Mouse (Mus musculus) G1E (cell line): ENCODE results near the gene Hmga1b. TPM values are rescaled to one million over a fixed set of nuclear protein-coding genes. Genes with fewer than 3 reads are reported as not detected.

Experiments used
- ATAC-seq: 2 replicates; pipeline ENCODE4 v1.8.0; 2016; ENCODE audit warnings: mild to moderate bottlenecking; ENCODE audit not compliant: insufficient number of reproducible peaks, poor library complexity, low FRiP score, severe bottlenecking; ENCODE audit errors: extremely low read depth
- DNase-seq: peaks from one replicate; pipeline ENCODE4 v3.0.0; 2012; ENCODE audit warnings: low spot score
- H3K27me3 ChIP-seq: 2 replicates; pipeline ENCODE4 v1.6.1; 2012; ENCODE audit warnings: mild to moderate bottlenecking, low read length, inconsistent platforms; ENCODE audit not compliant: insufficient read depth
- H3K36me3 ChIP-seq: replicated peaks from 2 replicates; pipeline ENCODE3; 2012; ENCODE audit warnings: mild to moderate bottlenecking, inconsistent platforms
- H3K4me1 ChIP-seq: 2 replicates; pipeline ENCODE4 v1.6.1; 2012; ENCODE audit warnings: low read depth, low read length, inconsistent platforms, mixed read lengths; ENCODE audit not compliant: insufficient read depth
- H3K4me3 ChIP-seq: 2 replicates; pipeline ENCODE4 v1.5.1; 2012; ENCODE audit warnings: low read depth, mild to moderate bottlenecking, inconsistent platforms, low read length, moderate library complexity, mixed read lengths
- H3K9me3 ChIP-seq: replicated peaks from 2 replicates; pipeline ENCODE4 v1.6.1; 2012; ENCODE audit warnings: inconsistent platforms
- CTCF ChIP-seq: IDR thresholded peaks from 2 replicates; pipeline ENCODE4 v1.5.1; 2012; ENCODE audit warnings: low read depth, low read length, inconsistent platforms, mixed read lengths
- GATA1 ChIP-seq: IDR thresholded peaks from 2 replicates; pipeline ENCODE4 v1.6.1; 2012; ENCODE audit warnings: borderline replicate concordance, low read length, inconsistent platforms, mixed read lengths
- GATA2 ChIP-seq: IDR thresholded peaks from 2 replicates; pipeline ENCODE4 v1.6.1; 2012; ENCODE audit warnings: low read depth, low read length, inconsistent platforms, borderline replicate concordance
- POLR2AphosphoS5 ChIP-seq: IDR thresholded peaks from 2 replicates; pipeline ENCODE4 v1.6.1; 2012; ENCODE audit warnings: low read depth, low read length, inconsistent platforms; ENCODE audit not compliant: insufficient replicate concordance
- TAL1 ChIP-seq: conservative IDR thresholded peaks from 2 replicates; pipeline ENCODE4 v1.6.1; 2012; ENCODE audit warnings: low read depth, low read length, inconsistent platforms, mixed read lengths
- polyA plus RNA-seq: library from polyadenylated mRNA; stranded (reverse); fragments of >175 nt; gene quantifications from 2 replicates; pipeline ENCODE4 v1.2.3, GENCODE M21; 2012
- total RNA-seq, 2 experiments: library from RNA; stranded (forward) in 1 of 2; stranded (reverse) in 1 of 2; fragments of 200-1000 nt in 1 of 2; fragments of >200 nt in 1 of 2; fragmentation: Nextera tagmentation in 1 of 2; gene quantifications; 2 replicates each; pipeline ENCODE4 v1.2.3; 2014 to 2017

Gene Hmga1b
- total and polyA plus RNA-seq, 3 experiments: 114 to 2,501 (median 568) TPM

- H3K4me3 ChIP-seq: no peak overlapping the region
- no peak for ATAC-seq
- TF ChIP-seq TAL1 (no peak), POLR2AphosphoS5 (no peak), GATA2 (no peak), GATA1 (no peak), CTCF (no peak)
- no peaks in the 10 kb centered on the region for H3K9me3 ChIP-seq
- no peaks in the 10 kb centered on the region for H3K27me3 ChIP-seq
- peaks cover 79% of the 10 kb centered on the region for H3K36me3 ChIP-seq
- H3K4me1 ChIP-seq: peaks cover 71% of the 10 kb centered on the region
- DNase-seq: no peak
Measured at GRCm38 (mm10) chr11:120792652-120793051, 30.1 kb downstream of the Hmga1b start.

GRCm38 (mm10) chr11:120795756-120796613, 33.4 kb downstream of the Hmga1b start, which contains the start of gene Dus1l:
Dus1l (minus strand) TSS chr11:120796403.
- peak; percentile 82 for ATAC-seq
- no peaks in the 10 kb centered on the region for H3K9me3 ChIP-seq
- H3K36me3 ChIP-seq: peaks cover 48% of the 10 kb centered on the region
- 0 out of 2 replicates have a peak, but pooled peaks cover 4% of the 10 kb centered on the region for H3K27me3 ChIP-seq
- H3K4me1 ChIP-seq: peaks cover 64% of the 10 kb centered on the region
- peak; percentile 93 for DNase-seq
- peak within 1 kb of the TSS; percentile 99 for H3K4me3 ChIP-seq
- TF ChIP-seq GATA1: no peak
- TF ChIP-seq CTCF: no peak
- TF ChIP-seq TAL1: no peak
- no peak for TF ChIP-seq POLR2AphosphoS5
- no peak for TF ChIP-seq GATA2

DNA sequence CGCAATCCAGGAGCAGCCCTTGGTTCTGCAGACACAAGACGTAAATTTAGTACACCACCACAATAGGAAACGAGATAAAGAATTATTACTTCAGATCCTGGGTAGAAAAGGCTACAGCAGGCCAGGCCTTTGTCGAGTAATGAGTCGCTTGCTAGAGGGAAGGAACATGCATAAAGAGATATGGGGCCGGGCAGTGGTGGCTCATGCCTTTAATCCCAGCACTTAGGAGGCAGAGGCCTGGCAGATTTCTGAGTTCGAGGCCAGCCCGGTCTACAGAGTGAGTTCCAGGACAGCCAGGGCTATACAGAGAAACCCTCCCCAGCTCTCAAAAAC, 34.0 kb downstream of the Hmga1b start:
- peak overlapping the region; percentile 99 for H3K4me3 ChIP-seq

GRCm38 (mm10) chr11:120798244-120798643, 35.6 kb downstream of the Hmga1b start:
- no peaks in the 10 kb centered on the region for H3K9me3 ChIP-seq
- ATAC-seq: no peak
- peaks cover 45% of the 10 kb centered on the region for H3K4me1 ChIP-seq
- H3K4me3 ChIP-seq: no peak overlapping the region
- no peak for DNase-seq
- TF ChIP-seq GATA2: no peak
- TF ChIP-seq GATA1: no peak
- TF ChIP-seq POLR2AphosphoS5: no peak
- TF ChIP-seq CTCF: no peak
- no peak for TF ChIP-seq TAL1
- H3K27me3 ChIP-seq: 0 out of 2 replicates have a peak, but pooled peaks cover 4% of the 10 kb centered on the region
- peaks cover 25% of the 10 kb centered on the region for H3K36me3 ChIP-seq

More for the DNA sequence above, 34.0 kb downstream of the Hmga1b start:
- Histone ChIP-seq H3K27me3 (0 out of 2 replicates have a peak, but pooled peaks cover 4% of the 10 kb centered on the region), H3K9me3 (no peaks in the 10 kb centered on the region), H3K36me3 (peaks cover 42% of the 10 kb centered on the region), H3K4me1 (peaks cover 62% of the 10 kb centered on the region)
- no peak for TF ChIP-seq CTCF
- no peak for TF ChIP-seq TAL1
- TF ChIP-seq GATA2: no peak
- no peak for TF ChIP-seq POLR2AphosphoS5
- TF ChIP-seq GATA1: no peak
- DNase-seq (no peak), ATAC-seq (no peak)

DNA sequence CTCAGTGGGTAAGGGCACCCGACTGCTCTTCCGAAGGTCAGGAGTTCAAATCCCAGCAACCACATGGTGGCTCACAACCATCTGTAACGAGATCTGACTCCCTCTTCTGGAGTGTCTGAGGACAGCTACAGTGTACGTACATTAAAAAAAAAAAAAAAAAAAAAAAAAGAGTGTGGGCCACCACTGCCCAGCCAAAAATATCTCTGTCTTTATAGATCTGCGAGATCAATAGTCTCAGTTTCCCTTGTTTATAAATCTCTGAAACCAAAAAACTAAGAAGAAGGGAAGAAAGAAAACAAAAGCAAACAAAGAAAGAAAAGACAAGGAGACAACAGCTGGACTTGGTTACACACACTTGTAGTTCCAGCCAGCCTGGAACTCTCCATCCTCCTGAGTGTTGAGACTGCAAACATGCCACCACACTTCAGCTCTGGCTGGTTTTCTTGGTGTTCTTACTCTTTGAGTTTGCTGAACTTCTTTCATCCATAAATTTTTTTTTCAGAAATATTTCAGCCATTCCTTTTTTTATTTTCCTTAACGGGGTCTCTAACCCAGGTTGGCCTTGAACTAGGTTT, 36.8 kb downstream of the Hmga1b start:
- no peak for TF ChIP-seq POLR2AphosphoS5
- TF ChIP-seq TAL1: no peak
- no peak for TF ChIP-seq GATA2
- no peak for TF ChIP-seq CTCF
- no peak for TF ChIP-seq GATA1
- no peaks in the 10 kb centered on the region for H3K9me3 ChIP-seq
- DNase-seq (no peak), ATAC-seq (no peak)
- 0 out of 2 replicates have a peak, but pooled peaks cover 4% of the 10 kb centered on the region for H3K27me3 ChIP-seq
- no peak overlapping the region for H3K4me3 ChIP-seq
- H3K4me1 ChIP-seq: peaks cover 33% of the 10 kb centered on the region
- peaks cover 14% of the 10 kb centered on the region for H3K36me3 ChIP-seq
